Mouse (Mus musculus) forebrain, embryonic 14.5 days (tissue): ENCODE data around the gene Cyp2w1. TPM values are rescaled to one million over a fixed set of nuclear protein-coding genes. Genes with fewer than 3 reads are reported as not detected.
"Not testable (repeated sequence)": the region's sequence is repeated elsewhere in the genome, so short reads cannot be mapped to it uniquely, and the experiment has no call there.

Source experiments
- ATAC-seq: fragments of 200-750 bp; cut with Nextera tagmentation; 2 replicates; pipeline ENCODE4 v1.8.0; 2017; ENCODE audit warnings: mild to moderate bottlenecking, moderate library complexity
- DNase-seq: peaks from one replicate; pipeline ENCODE4 v3.0.0-alpha.2; 2015; ENCODE audit warnings: low spot score
- H3K27ac ChIP-seq: fragments of 300-500 bp; sonication (generic); 2 replicates; pipeline ENCODE4 v1.5.1; 2014; ENCODE audit warnings: low read depth, mild to moderate bottlenecking, control low read depth, low read length, moderate library complexity
- H3K27me3 ChIP-seq: fragments of 300-500 bp; sonication (generic); replicated peaks from 2 replicates; pipeline ENCODE4 v1.6.1; 2014; ENCODE audit warnings: low read length, control low read depth, mixed read lengths; ENCODE audit not compliant: control insufficient read depth, insufficient read depth
- H3K36me3 ChIP-seq: fragments of 300-500 bp; sonication (generic); 2 replicates; pipeline ENCODE4 v1.6.1; 2014; ENCODE audit warnings: low read length, control low read depth; ENCODE audit not compliant: control insufficient read depth, insufficient read depth
- H3K4me1 ChIP-seq: fragments of 300-500 bp; sonication (generic); 2 replicates; pipeline ENCODE4 v1.6.1; 2014; ENCODE audit warnings: antibody characterized with exemption, low read length, control low read depth; ENCODE audit not compliant: control insufficient read depth, insufficient read depth
- H3K4me2 ChIP-seq: fragments of 300-500 bp; sonication (generic); 2 replicates; pipeline ENCODE4 v1.6.1; 2014; ENCODE audit warnings: mild to moderate bottlenecking, control low read depth, low read length
- H3K4me3 ChIP-seq: fragments of 300-500 bp; sonication (generic); 2 replicates; pipeline ENCODE4 v1.5.1; 2014; ENCODE audit warnings: low read depth, low read length, control low read depth
- H3K9ac ChIP-seq: fragments of 300-500 bp; sonication (generic); 2 replicates; pipeline ENCODE4 v1.6.1; 2014; ENCODE audit warnings: mild to moderate bottlenecking, low read length, control low read depth, moderate library complexity
- H3K9me3 ChIP-seq: fragments of 300-500 bp; sonication (generic); replicated peaks from 2 replicates; pipeline ENCODE4 v1.6.1; 2016; ENCODE audit warnings: low read length, control low read depth, mixed read lengths; ENCODE audit not compliant: control insufficient read depth
- WGBS: fragments of 180-500 bp; shearing (Covaris S2); extraction: QIAGEN DNeasy Blood & Tissue Kit; methylation state at CpG from one replicate; pipeline ENCODE4 v1.1.7; 2014; 5-methylcytosine and 5-hydroxymethylcytosine counted together
- polyA plus RNA-seq: library from polyadenylated mRNA; unstranded; fragments of >200 nt; fragmentation: Nextera tagmentation; extraction: Ambion mirVana; gene quantifications from 2 replicates; pipeline ENCODE4 v1.2.1, GENCODE M21; 2014

Gene Cyp2w1
- polyA plus RNA-seq, 1 experiment from 2014 or later = not detected

- no peaks in the 10 kb centered on the region for H3K27me3 ChIP-seq
- ATAC-seq (no peak), DNase-seq (no peak)
- H3K4me2 ChIP-seq = no peak overlapping the region
- no peaks in the 10 kb centered on the region for H3K9me3 ChIP-seq
- no peaks in the 10 kb centered on the region for H3K4me1 ChIP-seq
- H3K27ac ChIP-seq = no peak overlapping the region
- WGBS = 61% methylated on average over 6 of the region's 6 CpGs
- H3K9ac ChIP-seq = no peak overlapping the region
- H3K4me3 ChIP-seq = no peak overlapping the region
- H3K36me3 ChIP-seq = no peaks in the 10 kb centered on the region
These were observed 37.3 kb downstream of the Cyp2w1 start for GRCm38 (mm10) chr5:139389676-139390061.

- H3K36me3 ChIP-seq, H3K9ac ChIP-seq, H3K4me2 ChIP-seq, H3K27me3 ChIP-seq, H3K9me3 ChIP-seq, H3K4me1 ChIP-seq, ATAC-seq, H3K4me3 ChIP-seq, DNase-seq, H3K27ac ChIP-seq: not testable (repeated sequence)
- WGBS = 79% methylated on average over 5 of the region's 5 CpGs
These were observed 38.1 kb downstream of the Cyp2w1 start for GRCm38 (mm10) chr5:139390324-139391119.

- Histone ChIP-seq H3K4me2 (no peak overlapping the region), H3K36me3 (no peaks in the 10 kb centered on the region), H3K4me3 (no peak overlapping the region), H3K9ac (no peak overlapping the region), H3K27me3 (no peaks in the 10 kb centered on the region), H3K27ac (no peak overlapping the region), H3K9me3 (no peaks in the 10 kb centered on the region), H3K4me1 (no peaks in the 10 kb centered on the region)
- DNase-seq (no peak), ATAC-seq (no peak)
- 77% methylated on average over 11 of the region's 11 CpGs for WGBS
These were observed 39.0 kb downstream of the Cyp2w1 start for GRCm38 (mm10) chr5:139391309-139391990.

GRCm38 (mm10) chr5:139392219-139393196 lies 40.1 kb downstream of the Cyp2w1 start:
- no peak for DNase-seq
- H3K4me2 ChIP-seq = no peak overlapping the region
- H3K9me3 ChIP-seq = no peaks in the 10 kb centered on the region
- no peaks in the 10 kb centered on the region for H3K4me1 ChIP-seq
- no peak overlapping the region for H3K4me3 ChIP-seq
- H3K36me3 ChIP-seq = no peaks in the 10 kb centered on the region
- no peak overlapping the region for H3K9ac ChIP-seq
- no peak overlapping the region for H3K27ac ChIP-seq
- no peak for ATAC-seq
- 94% methylated on average over 37 of the region's 37 CpGs for WGBS
- H3K27me3 ChIP-seq = no peaks in the 10 kb centered on the region

- Histone ChIP-seq H3K9ac (no peak overlapping the region), H3K36me3 (no peaks in the 10 kb centered on the region), H3K27ac (no peak overlapping the region), H3K9me3 (no peaks in the 10 kb centered on the region), H3K27me3 (no peaks in the 10 kb centered on the region), H3K4me3 (no peak overlapping the region), H3K4me1 (no peaks in the 10 kb centered on the region), H3K4me2 (no peak overlapping the region)
- WGBS = 91% methylated on average over 16 of the region's 16 CpGs
- ATAC-seq = no peak
- DNase-seq = no peak
These were observed 40.8 kb downstream of the Cyp2w1 start for GRCm38 (mm10) chr5:139393197-139393588.

GRCm38 (mm10) chr5:139394399-139394798 lies 42.0 kb downstream of the Cyp2w1 start:
- Histone ChIP-seq H3K4me1 (no peaks in the 10 kb centered on the region), H3K4me2 (no peak overlapping the region), H3K27ac (no peak overlapping the region), H3K9me3 (no peaks in the 10 kb centered on the region), H3K9ac (no peak overlapping the region), H3K36me3 (no peaks in the 10 kb centered on the region), H3K27me3 (no peaks in the 10 kb centered on the region), H3K4me3 (no peak overlapping the region)
- DNase-seq (no peak), ATAC-seq (no peak)
- 79% methylated on average over 7 of the region's 7 CpGs for WGBS

GRCm38 (mm10) chr5:139395528-139395927 lies 43.1 kb downstream of the Cyp2w1 start:
- Histone ChIP-seq H3K36me3 (no peaks in the 10 kb centered on the region), H3K27ac (no peak overlapping the region), H3K9ac (no peak overlapping the region), H3K9me3 (no peaks in the 10 kb centered on the region), H3K4me1 (no peaks in the 10 kb centered on the region), H3K4me2 (no peak overlapping the region), H3K27me3 (no peaks in the 10 kb centered on the region), H3K4me3 (no peak overlapping the region)
- 91% methylated on average over 4 of the region's 4 CpGs for WGBS
- ATAC-seq = no peak
- DNase-seq = no peak

- Histone ChIP-seq H3K4me2 (no peak overlapping the region), H3K4me3 (no peak overlapping the region), H3K9ac (no peak overlapping the region), H3K36me3 (no peaks in the 10 kb centered on the region), H3K27me3 (no peaks in the 10 kb centered on the region), H3K27ac (no peak overlapping the region), H3K9me3 (no peaks in the 10 kb centered on the region), H3K4me1 (no peaks in the 10 kb centered on the region)
- DNase-seq = no peak
- whole genome bisulfite sequencing = 96% methylated on average over 4 of the region's 4 CpGs
- ATAC-seq = no peak
These were observed 45.0 kb downstream of the Cyp2w1 start for GRCm38 (mm10) chr5:139397359-139397916.
